Mouse (Mus musculus): ENCODE data around the gene Bcl6.

Gene Bcl6

DNA sequence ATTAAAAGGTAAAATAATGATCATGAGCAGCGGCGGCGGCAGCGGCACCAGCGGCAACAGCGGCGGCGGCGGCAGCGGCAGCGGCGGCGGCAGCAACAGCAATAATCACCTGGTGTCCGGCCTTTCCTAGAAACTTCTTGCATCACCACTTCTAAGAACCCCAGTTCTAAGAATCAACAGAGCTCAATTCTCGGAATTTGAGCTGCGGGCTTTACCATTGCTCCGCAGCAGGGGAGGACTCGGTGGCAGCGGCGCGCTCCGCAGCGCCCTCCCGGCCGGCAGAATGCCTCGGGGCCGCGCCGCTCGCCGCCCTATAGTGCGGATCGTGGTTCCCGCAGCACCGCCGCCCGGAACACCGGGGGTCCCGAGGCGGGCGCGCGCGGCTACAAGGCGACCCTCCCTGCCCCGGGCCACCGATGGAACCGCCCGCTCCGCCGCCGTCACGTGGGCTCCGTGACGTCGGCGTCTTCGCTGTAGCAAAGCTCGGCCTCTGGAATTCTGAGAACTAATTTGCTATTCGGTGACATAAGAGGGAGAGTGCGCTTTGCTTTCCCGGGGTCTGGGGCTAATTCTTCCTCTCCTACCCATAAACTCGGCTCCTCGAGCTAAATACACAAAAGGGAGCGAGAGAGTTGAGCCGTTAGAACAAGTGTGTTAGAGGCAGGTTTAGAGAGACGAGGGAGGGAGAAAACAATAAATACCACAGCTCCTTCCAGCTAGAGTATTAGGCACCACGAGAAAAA lies at the start of gene Bcl6, which contains the start of gene Gm37419:
TSS of gene Bcl6 (minus strand) at position 387 of the 743 bp plus-strand sequence.
TSS of gene Gm37419 (plus strand) at position 17 of the 743 bp plus-strand sequence.
- peak; percentile 61 to 82 for DNase-seq (ENCODE audit: low spot score in 2 of 2)

DNA sequence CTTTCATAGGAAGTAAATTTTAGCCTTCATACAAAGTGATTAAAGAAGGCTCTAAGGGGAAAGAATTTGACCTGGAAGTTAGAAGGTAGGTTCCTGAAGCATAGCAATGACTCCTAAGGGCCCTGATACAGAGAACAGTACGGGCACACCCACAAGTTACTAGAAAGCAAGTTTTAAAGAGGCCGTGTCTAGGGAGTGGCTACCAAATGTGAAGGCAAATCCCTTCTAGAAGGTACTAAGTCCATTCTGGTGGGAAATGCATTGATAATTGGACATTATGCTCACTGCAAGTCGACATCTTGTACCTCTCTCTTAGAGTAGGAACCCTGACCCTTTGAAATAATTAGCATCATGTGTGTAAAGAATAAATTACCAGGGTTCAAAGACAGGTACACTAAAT lies 47.7 kb upstream of the Bcl6 start:
- DNase-seq (ENCODE audit: low spot score in 2 of 2): no peak

DNA sequence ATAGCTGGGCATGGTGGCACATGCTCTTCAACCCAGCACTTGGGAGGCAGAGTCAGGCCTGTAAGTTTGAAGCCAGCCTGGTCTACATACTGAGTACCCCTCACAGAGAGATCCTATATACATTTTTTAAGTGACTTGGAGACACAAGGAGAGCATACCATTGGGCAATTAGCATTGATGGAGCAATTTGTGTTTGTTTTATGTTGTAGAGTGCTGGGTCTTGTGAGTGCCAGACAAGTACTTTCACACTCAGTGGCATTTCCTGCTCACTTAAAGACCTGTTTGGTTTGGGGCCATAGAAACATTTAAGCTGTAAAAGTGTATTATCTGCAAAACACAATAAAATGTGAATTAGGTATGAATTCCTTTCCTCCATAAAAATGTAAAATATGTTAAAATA lies 47.1 kb upstream of the Bcl6 start:
- no peak for DNase-seq (ENCODE audit: low spot score in 2 of 2)

DNA sequence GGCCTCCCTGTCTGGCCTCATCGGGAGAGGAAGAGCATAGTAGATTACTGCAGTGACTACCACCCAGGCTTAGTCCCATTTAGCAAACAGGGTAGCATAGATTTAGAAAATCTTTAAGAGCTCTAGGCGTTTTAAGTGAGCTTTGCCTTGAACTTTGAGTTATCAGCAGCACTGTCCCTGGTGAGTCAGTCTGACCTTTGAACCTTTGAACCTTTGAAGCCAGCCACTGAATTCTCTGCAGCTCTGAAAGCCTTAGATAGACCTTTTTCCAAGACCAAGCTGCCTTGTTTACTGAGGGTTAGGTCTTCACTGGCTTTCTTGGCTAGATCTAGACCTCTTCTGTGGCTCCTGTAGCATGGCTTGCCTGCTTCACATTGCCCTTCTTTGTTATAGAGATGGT lies 45.8 kb upstream of the Bcl6 start:
- no peak for DNase-seq (ENCODE audit: low spot score in 2 of 2)

DNA sequence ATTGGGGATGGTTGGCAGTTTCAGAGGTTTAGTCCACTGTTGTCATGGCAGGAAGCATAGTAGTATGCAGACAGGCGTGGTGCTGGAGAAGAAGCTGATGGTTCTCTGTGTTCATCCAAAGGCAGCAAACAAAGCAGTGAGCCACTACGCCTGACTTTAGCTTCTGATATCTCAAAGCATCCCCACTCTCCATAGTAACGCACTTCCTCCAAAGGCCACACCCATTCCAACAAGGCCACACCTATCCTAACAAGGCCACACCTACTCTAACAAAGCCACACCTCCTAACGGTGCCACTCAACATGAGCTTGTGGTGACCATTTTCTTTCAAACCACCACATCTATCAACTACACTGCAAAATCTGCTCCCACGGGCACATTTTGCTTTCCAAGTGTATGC lies 44.6 kb upstream of the Bcl6 start:
- no peak for DNase-seq (ENCODE audit: low spot score in 2 of 2)

DNA sequence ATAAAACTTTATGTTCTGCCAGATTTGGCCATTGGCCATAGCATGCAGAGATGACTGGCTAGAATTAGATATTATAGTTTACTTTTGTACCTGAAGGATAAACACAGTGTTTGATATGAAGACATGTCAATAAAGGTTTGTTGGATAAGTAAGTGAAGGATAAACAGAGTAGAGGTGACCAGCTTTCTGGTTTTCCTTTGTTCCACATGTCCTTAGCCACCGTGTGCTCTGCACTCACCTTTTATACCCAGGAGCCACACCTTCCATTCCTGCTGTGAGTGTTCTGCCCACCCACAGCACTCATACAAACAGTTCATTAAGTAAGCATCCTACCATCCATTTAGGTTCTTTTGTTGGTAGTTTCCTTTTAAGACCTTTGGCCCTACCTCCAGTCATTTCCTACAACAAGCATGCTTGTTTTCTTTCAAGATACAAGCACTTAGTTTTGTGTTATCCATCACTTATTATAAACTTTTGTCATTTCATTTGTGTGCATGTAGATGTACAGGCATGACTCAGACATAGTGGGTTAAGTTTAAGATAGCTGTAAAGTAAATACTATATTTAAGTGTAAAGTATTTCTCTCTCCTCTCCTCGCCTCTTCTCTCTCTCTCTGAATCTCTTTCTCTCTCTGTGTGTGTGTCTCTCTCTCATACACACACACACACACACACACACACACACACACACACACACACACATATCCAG lies 41.5 kb upstream of the Bcl6 start:
- DNase-seq (ENCODE audit: low spot score in 2 of 2): no peak

DNA sequence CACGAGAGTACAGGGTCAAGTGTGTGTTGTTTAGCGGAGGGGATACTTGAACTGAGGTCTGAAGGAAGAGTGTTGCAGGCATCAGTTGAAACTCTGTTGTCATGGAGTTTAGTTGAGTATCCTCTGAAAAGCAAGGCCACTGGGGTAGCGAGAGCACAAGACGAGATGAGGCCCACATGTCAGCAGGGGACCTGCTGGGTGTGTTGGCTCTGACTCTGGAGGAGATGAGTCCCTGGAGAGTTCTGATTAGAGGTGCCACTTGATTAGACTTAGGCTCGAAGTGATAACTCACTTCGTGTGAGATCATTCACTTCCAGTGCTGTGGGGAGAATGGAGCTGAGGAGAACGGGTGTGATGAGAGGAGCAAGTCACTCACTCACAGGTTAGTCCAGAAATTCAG lies 36.8 kb upstream of the Bcl6 start:
- DNase-seq (ENCODE audit: low spot score in 2 of 2): no peak

DNA sequence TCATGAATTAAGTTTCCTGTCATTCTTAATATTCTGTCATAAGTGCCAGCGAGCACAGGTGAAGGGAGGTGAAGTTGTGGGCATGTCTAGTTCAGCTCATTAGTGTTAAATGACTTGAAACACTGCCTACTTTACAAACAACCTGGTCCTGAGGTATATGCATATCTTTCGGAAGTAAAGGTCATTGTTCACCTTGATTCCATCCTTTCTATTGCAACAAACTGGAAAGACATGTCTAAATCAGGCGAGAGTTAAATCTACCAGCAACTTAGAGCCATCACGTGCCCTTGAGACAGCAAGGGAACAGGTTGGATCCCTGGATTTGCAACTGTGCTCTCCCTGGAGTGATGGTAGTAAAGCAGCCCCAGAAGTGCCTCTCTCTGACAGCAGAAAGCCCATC lies 34.0 kb upstream of the Bcl6 start:
- DNase-seq (ENCODE audit: low spot score in 2 of 2): no peak

DNA sequence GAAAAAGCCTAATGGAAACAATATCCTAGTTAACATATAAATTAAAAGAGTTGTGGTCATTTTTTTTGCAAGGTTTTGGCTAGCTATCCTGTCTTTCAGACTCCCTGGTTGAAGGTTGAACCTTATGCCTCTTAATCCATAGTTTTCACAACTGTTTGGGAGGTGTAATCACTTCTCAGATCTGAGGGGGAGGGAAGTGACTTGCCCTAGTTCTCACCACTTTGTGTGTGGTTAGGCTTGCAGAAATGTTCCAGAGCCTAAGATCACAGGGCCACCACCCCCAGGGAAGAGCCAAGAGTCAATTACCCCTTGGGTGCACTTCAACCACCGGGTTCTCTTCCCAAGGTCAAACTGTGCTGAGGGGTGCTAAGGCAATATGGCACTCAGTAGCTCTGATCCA lies 33.1 kb upstream of the Bcl6 start:
- no peak for DNase-seq (ENCODE audit: low spot score in 2 of 2)

DNA sequence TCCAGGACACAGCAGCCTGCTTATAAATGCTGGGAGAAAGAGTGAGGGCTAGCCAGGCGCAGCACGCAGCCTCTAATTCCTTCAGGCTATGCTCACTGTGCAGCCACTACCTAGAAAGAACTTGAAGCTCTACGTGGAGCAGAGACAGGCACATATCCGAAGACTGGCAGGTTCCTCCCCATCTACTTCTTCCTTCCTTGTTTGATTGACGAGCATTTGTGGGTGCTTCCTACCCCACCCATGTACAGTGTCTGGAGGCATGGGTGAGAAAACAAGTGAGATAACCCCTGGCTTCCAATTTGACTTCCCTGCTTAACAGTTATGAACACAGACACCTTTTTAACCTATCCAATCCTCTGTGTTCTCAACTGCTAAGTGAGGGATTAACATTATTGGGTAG lies 28.1 kb upstream of the Bcl6 start:
- no peak for DNase-seq (ENCODE audit: low spot score in 2 of 2)

DNA sequence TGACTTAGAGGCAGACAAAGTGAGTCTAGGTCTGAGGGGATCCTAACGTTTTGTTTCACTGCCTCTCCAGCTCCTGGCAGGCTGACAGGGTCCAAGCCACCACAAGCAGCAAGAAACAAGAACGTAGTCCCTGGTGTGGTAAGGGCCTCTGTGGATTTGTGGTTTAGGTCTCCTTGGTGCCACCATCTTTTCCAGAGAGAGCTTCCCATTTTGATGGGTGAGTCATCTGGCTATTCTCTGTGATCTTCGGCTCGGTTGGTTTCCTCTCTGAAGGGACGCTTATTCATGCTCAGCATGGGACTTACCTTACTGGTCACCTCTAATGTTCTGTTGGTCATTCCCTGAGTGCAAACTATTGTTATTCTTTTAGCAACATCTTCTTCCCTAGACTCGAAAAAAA lies 27.6 kb upstream of the Bcl6 start:
- DNase-seq (ENCODE audit: low spot score in 2 of 2): no peak

DNA sequence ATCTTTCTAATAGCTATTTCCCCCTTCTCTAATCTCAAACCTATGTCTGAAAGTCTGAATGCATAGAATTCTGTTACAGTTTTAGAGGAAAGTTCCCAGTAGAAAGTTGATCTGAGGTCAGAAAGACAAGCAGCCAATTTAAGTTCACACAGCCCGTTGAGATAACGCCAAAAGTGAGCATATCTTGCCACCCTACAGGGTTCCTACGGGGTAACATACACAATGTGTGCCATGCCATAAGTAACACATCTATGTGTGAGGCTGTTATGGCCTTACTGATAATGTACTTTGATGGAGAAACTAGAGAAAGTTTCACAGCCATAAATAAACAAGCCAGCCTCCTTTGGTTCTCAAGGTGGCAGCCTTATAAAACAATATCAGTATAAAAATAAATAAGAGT lies 25.7 kb upstream of the Bcl6 start:
- DNase-seq (ENCODE audit: low spot score in 2 of 2): no peak

GRCm38 (mm10) chr16:24012066-24012465 lies 23.4 kb upstream of the Bcl6 start:
- DNase-seq (ENCODE audit: low spot score in 2 of 2): no peak

- DNase-seq (ENCODE audit: low spot score in 2 of 2): no peak
Measured at GRCm38 (mm10) chr16:24011306-24011705, 22.7 kb upstream of the Bcl6 start.

DNA sequence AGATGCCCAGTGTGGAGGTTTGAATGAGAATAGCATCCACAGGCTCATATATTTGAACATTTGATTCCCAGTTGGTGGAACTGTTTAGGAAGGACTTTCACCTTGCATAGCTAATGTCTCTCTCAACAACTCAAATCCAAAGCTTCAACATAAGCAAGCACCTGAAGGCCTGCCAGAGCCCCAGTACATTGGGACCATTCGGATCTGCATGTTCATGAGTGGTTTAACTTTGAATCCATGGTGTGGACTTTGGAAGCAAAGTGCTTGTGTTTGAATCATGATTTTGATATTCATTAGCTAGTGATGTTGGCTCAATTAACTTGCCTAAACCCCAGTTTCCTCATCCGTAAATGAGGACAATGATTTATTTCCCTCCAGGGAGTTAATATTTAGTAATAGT lies 21.2 kb upstream of the Bcl6 start:
- no peak for DNase-seq (ENCODE audit: low spot score in 2 of 2)

DNA sequence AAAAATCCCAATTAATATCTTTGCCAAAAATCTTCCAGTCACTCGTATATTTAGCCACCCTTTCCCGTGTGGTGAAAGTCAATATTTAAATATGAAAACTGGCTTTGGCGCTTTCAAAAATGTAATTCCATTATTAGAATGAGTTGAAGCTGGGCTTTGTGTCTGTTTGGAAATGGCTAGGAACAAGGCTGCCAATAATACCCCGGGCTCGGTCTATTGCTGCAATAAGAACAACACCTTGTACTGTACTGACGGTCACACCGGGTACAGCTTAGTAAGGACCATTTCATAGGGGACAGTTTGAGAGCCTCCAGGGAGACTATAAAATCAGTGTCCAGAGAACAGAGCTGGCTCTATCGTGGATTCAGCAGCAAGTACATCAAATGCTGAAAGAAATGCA lies 17.3 kb upstream of the Bcl6 start:
- no peak for DNase-seq (ENCODE audit: low spot score in 2 of 2)

DNA sequence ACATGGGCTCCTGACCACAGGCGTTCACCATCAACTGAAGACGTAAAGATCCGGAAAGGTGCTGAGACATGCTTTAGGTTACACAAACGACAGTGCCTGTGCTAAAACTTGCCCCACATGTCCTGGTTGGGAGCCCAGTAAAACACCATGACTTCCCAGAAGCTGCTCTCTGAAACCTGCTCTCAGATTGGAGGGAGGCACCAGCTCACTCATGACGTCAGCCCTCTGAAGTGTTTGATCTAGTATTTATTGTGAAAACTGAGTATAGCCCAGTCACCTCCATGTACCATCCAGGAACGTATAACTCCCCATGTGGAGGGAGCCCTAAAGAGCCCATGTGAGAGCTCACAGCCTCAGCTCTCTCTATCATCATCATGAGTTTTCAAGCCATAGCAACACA lies 9.3 kb upstream of the Bcl6 start:
- DNase-seq (ENCODE audit: low spot score in 2 of 2): no peak

- DNase-seq (ENCODE audit: low spot score in 2 of 2): no peak
Measured at GRCm38 (mm10) chr16:23997228-23997627, 8.6 kb upstream of the Bcl6 start.

DNA sequence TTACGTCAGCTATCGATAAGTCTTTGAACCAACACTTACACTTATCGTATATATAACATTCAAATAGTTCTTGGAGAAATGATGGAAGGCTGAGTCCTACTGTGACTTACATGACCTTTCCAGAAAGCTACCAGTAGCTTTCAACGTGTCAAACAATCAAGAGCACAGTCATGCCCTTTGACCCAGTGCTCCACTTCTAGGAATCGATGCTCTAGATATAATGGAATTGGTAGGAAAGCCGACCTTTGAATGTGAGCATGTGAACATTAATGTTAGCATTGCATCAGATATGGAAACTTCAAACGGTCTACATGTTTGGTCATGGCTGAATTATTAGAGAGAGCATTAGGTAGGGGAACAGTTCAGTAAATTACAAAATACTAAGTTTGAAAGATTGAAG lies 7.7 kb upstream of the Bcl6 start:
- DNase-seq (ENCODE audit: low spot score in 2 of 2): no peak

DNA sequence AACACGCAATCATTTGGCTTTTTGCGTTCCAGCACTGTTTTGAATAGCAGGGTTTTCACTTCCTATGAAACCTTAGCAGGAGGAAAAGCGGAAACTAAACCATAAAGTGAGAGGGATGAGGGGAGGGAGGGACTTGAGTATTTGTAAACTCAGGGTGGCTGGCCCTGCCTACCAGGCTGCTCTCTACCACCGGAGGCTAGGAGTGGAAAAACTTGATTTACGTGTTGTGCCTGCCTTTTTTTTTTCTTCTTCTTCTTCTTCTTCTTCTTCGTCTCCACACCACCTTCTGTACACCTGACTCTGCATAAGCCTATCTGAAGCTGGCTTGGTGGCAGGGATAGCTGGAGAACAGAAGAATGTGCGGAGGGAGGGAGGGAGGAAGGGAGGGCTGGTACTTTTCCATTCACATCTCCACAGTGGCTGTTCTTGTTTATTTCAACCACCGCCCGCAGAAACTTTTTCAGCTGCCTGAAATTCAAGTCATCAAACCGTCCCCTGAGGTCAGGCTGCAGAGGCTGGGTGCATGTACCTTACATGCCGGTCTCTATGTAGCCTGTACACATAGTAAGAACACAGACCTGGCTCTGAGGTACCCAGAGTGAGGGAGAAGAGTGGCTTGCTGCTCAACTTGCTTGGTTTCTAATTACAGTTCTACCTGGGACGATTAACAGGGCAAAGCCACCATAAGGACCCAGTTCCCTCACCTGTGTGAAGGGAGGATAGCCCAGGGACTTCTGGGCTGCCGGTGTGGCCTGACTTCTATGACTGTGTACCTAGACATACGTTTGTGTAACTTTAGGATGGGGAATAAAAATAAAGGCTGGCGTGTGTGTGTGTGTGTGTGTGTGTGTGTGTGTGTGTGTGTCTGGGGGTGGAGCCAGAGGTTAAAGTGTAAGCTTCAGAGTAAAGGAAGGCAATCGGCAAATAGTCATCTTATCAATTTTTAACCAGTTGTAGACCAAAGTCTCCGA lies 5.0 kb upstream of the Bcl6 start:
- DNase-seq (ENCODE audit: low spot score in 2 of 2): no peak

DNA sequence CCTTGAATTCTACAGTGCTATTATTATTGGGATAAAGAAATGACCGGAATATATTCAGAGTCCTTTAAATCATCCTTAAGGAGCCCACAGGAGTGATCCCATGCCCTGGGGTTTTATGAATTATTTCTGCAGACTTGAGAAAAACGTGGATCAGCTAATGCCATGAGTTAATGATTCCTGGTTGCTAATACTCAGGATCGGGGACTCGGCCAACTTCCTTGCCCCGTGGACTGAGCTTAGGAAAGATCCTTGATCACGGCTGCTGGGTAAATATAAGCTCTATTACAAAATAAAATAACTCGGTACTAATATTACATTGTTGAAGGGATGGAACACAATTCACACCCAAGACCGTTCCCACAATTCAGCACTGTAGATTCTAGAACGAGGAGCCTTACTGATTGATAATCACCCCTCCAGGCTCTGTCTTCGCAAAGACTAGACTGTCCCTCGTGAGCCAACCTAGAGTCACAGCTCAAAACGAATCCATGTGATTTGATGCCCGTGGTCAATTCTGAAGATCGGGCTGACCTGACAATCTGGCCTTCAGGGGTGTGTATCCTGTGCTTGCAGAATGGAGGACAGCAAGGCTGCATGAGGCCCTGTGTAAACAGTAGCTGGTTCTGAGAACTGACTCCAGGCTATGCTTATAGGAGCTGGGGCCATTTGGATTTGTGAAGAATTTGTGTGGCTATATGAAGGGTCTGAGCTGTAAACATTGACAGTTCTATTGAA lies 3.4 kb upstream of the Bcl6 start:
- DNase-seq (ENCODE audit: low spot score in 2 of 2): no peak

- peak in 1 of 2 experiments; percentile 91 for DNase-seq (ENCODE audit: low spot score in 2 of 2)
Measured at GRCm38 (mm10) chr16:23991170-23991569, 2.5 kb upstream of the Bcl6 start.
